Mouse (Mus musculus) hindbrain, embryonic 13.5 days (tissue): ENCODE measurements around the gene C2. TPM values are rescaled to one million over a fixed set of nuclear protein-coding genes. Genes with fewer than 3 reads are reported as not detected.
"Not testable (repeated sequence)": the region's sequence is repeated elsewhere in the genome, so short reads cannot be mapped to it uniquely, and the experiment has no call there.

ENCODE experiments used
- ATAC-seq: fragments of 200-750 bp; cut with Nextera tagmentation; 2 replicates; pipeline ENCODE4 v1.8.0; 2017; ENCODE audit warnings: moderate TSS enrichment; ENCODE audit not compliant: low FRiP score
- H3K27ac ChIP-seq: fragments of 300-500 bp; sonication (generic); 2 replicates; pipeline ENCODE4 v1.5.1; 2015; ENCODE audit warnings: inconsistent platforms, mild to moderate bottlenecking, moderate library complexity
- H3K27me3 ChIP-seq: fragments of 300-500 bp; sonication (generic); 2 replicates; pipeline ENCODE4 v1.6.1; 2015; ENCODE audit warnings: mild to moderate bottlenecking, inconsistent platforms
- H3K36me3 ChIP-seq: fragments of 300-500 bp; sonication (generic); 2 replicates; pipeline ENCODE4 v1.6.1; 2015; ENCODE audit warnings: mild to moderate bottlenecking, inconsistent platforms
- H3K4me1 ChIP-seq: fragments of 300-500 bp; sonication (generic); replicated peaks from 2 replicates; pipeline ENCODE4 v1.6.1; 2015; ENCODE audit warnings: inconsistent platforms
- H3K4me2 ChIP-seq: fragments of 300-500 bp; sonication (generic); 2 replicates; pipeline ENCODE4 v1.6.1; 2015; ENCODE audit warnings: inconsistent platforms, mild to moderate bottlenecking, moderate library complexity
- H3K4me3 ChIP-seq: fragments of 300-500 bp; sonication (generic); 2 replicates; pipeline ENCODE4 v1.5.1; 2015; ENCODE audit warnings: mild to moderate bottlenecking, inconsistent platforms
- H3K9ac ChIP-seq: fragments of 300-500 bp; sonication (generic); 2 replicates; pipeline ENCODE4 v1.6.1; 2015; ENCODE audit warnings: mild to moderate bottlenecking, inconsistent platforms
- H3K9me3 ChIP-seq: fragments of 300-500 bp; sonication (generic); 2 replicates; pipeline ENCODE4 v1.6.1; 2016; ENCODE audit warnings: inconsistent platforms
- WGBS: fragments of 180-500 bp; shearing (Covaris S2); methylation state at CpG from one replicate; pipeline ENCODE4 v1.1.7; 2015; 5-methylcytosine and 5-hydroxymethylcytosine counted together
- microRNA-seq: library from miRNA; unstranded; fragments of <30 nt; microRNA quantifications from one replicate; pipeline ENCODE4, GENCODE M21; 2016
- polyA plus RNA-seq: library from polyadenylated mRNA; unstranded; fragments of >200 nt; fragmentation: Nextera tagmentation; extraction: Ambion mirVana; gene quantifications from 2 replicates; pipeline ENCODE4 v1.2.1, GENCODE M21; 2015

The C2 gene
- polyA plus RNA-seq, 1 experiment from 2014 or later: 2.3 TPM

DNA sequence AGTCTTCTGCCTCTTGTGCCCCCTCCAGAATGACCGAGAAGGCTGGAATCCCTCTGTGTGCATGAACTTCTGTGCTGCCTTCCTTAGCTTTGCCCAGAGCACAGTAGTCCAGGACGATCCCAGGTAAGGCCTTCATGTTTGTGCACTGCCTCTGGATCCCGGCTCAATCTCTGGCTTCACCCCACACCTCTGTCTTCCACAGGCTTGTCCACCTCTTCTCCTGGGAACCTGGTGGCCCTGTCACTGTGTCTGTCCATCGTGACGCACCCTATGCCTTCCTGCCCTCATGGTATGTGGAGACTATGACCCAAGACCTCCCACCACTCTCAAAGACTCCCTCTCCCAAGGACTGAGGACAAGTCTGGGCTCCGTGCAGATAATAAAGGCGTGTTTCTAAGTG, 59.3 kb downstream of the C2 start:
- Histone ChIP-seq H3K9ac (peak overlapping the region; percentile 4; the same call in 1 of the 2 replicates), H3K27ac (no peak overlapping the region), H3K27me3 (no peaks in the 10 kb centered on the region), H3K36me3 (peaks cover 56% of the 10 kb centered on the region), H3K4me3 (no peak overlapping the region), H3K4me1 (peaks cover 35% of the 10 kb centered on the region), H3K4me2 (no peak overlapping the region), H3K9me3 (no peaks in the 10 kb centered on the region)
- no peak for ATAC-seq
- 94% methylated on average over 7 of the region's 7 CpGs for WGBS

GRCm38 (mm10) chr17:34837464-34838324, 60.4 kb downstream of the C2 start:
- Histone ChIP-seq H3K4me3 (peak overlapping the region; percentile 68), H3K27me3 (no peaks in the 10 kb centered on the region), H3K9ac (peak overlapping the region; percentile 86), H3K36me3 (peaks cover 55% of the 10 kb centered on the region), H3K27ac (peak overlapping the region; percentile 87), H3K9me3 (no peaks in the 10 kb centered on the region), H3K4me1 (peaks cover 35% of the 10 kb centered on the region), H3K4me2 (peak overlapping the region; percentile 93)
- WGBS: 42% methylated on average over 43 of the region's 43 CpGs
- ATAC-seq: peak; percentile 37

DNA sequence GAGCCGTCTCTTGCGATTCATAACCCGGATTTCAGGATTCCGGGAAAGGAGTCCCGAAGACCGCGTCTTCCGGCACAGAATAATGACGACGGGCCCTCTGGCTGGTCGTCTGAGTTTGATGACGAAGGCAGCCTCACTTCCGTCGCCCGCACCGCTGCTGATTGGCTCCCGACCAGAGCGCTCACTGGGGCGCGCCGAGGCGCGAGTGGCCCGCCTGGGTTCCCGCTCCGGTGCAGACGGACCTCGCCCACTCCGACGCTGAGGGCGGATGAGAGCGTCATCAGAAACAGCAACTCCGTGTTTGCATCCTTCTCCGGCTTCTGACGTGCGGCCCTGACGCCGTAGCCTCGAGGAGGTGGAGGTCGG, 61.2 kb downstream of the C2 start, which contains the start of the genes Stk19 and Dxo:
TSS of gene Stk19 (minus strand) at position 90 of the 366 bp plus-strand sequence.
TSS of gene Dxo (plus strand) at position 164 of the 366 bp plus-strand sequence.
- H3K9me3 ChIP-seq: no peaks in the 10 kb centered on the region
- peak within 1 kb of the TSS; percentile 99 for H3K4me2 ChIP-seq
- H3K27me3 ChIP-seq: no peaks in the 10 kb centered on the region
- peak within 1 kb of the TSS; percentile 86 for H3K9ac ChIP-seq
- H3K27ac ChIP-seq: peak within 1 kb of the TSS; percentile 87
- peak within 1 kb of the TSS; percentile 68 for H3K4me3 ChIP-seq
- H3K36me3 ChIP-seq: peaks cover 54% of the 10 kb centered on the region
- under 1% methylated on average over 40 of the region's 40 CpGs for WGBS
- ATAC-seq: peak; percentile 90
- peaks cover 35% of the 10 kb centered on the region for H3K4me1 ChIP-seq

- peaks cover 35% of the 10 kb centered on the region for H3K4me1 ChIP-seq
- peak overlapping the region; percentile 68 for H3K4me3 ChIP-seq
- WGBS: 3% methylated on average over 48 of the region's 48 CpGs
- peak overlapping the region; percentile 86 for H3K9ac ChIP-seq
- H3K27me3 ChIP-seq: no peaks in the 10 kb centered on the region
- H3K36me3 ChIP-seq: peaks cover 52% of the 10 kb centered on the region
- H3K27ac ChIP-seq: peak overlapping the region; percentile 87
- no peaks in the 10 kb centered on the region for H3K9me3 ChIP-seq
- H3K4me2 ChIP-seq: peak overlapping the region; percentile 99
- ATAC-seq: peak; percentile 86
Measured at GRCm38 (mm10) chr17:34836155-34836855, 61.8 kb downstream of the C2 start.

DNA sequence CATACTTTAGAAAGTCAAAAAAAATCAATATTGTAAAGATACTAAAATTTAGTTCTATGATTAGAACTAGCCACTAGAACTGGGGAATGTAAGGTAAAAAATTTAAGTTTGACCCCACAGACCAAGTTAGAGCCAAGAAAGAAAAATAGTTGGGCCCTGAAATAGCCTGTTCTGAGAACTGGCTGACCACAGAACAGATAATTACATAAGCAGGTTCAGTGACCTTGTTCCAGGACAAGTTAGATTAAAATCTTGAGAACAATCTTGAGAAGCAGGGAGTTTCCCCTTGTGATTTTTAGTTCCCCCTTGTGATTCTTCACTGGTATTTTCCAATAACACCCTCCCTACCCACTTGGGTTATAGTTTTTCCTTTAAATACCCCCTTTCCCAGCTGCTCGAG, 67.3 kb downstream of the C2 start:
- H3K4me3 ChIP-seq, H3K4me2 ChIP-seq, H3K9me3 ChIP-seq, H3K4me1 ChIP-seq, ATAC-seq, H3K27me3 ChIP-seq, H3K27ac ChIP-seq, H3K9ac ChIP-seq: not testable (repeated sequence)
- H3K36me3 ChIP-seq: peaks cover 74% of the 10 kb centered on the region
- 100% methylated on average over 1 of the region's 1 CpGs for WGBS

DNA sequence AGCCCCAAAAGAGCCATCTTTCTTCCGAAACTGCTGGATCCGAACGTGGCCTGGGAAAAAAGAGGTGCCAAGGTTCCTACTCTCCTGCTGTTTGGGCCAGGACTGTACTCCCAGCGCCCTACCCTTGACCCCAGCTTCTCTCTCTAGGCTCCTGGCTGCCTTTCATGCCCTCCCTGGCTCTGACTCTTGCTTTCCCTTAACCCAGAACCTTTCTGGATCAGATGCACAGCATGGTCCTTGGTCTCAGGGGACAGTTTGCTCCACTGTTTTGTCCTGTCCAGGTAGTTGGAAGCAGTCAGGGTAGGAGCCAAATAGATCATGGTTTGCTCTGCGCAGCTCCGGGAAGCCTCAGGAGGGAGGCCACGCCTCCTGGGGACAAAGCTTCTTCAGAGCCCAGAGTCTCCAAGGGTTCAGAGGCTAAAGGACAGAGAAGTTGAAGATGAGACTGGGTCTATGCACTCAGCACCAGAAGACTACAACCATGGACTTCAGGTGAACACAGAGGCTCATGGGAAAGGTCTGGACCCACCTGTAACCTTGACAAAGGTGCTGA, 83.2 kb downstream of the C2 start:
- H3K27ac ChIP-seq: no peak overlapping the region
- no peaks in the 10 kb centered on the region for H3K27me3 ChIP-seq
- H3K9me3 ChIP-seq: no peaks in the 10 kb centered on the region
- no peaks in the 10 kb centered on the region for H3K4me1 ChIP-seq
- H3K9ac ChIP-seq: no peak overlapping the region
- H3K4me2 ChIP-seq: no peak overlapping the region
- no peaks in the 10 kb centered on the region for H3K36me3 ChIP-seq
- ATAC-seq: no peak
- no peak overlapping the region for H3K4me3 ChIP-seq
- WGBS: 80% methylated on average over 7 of the region's 7 CpGs

DNA sequence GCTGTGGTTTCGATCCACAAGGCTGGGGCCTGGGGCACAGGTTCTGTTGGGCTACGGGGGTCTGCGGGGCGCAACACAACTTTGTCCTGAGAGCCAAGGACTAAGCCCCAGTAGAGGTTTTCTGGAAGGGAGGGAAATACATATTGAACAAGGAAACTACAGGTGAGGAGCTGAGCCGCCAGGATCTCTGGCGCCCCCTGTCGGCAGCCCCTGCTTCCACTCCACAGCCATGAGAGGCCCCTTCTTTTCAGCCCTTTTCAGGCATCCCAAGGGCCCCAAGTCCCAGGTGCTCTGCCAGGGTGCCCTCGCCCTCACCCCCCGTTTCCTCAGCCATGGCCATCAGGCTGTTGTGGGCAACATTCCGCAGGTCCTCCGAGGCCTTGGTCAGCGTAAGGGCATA, 84.3 kb downstream of the C2 start:
- H3K4me3 ChIP-seq, H3K4me2 ChIP-seq, H3K27me3 ChIP-seq, H3K27ac ChIP-seq, H3K9me3 ChIP-seq, ATAC-seq, H3K4me1 ChIP-seq, H3K36me3 ChIP-seq, H3K9ac ChIP-seq: not testable (repeated sequence)
- whole genome bisulfite sequencing: 55% methylated on average over 12 of the region's 12 CpGs

Small RNAs within 50 kb of the gene (microRNA-seq; reads per million reads assigned to microRNA genes)
- gene Mir6970 (not detected), gene Mir6971 (3.3 reads per million, percentile 8 among the genes with 10 or more reads in this experiment), gene Mir6972 (not detected)

Other genes with a start within 250 kb of the C2 start
- gene Tnxb, start 227.7 kb downstream of the C2 start, polyA plus RNA-seq: 0.09 TPM in 2 replicates
- gene C4b, start 154.4 kb downstream of the C2 start, polyA plus RNA-seq: 0.09 TPM in 1 of 2 replicates, not detected in the other
- gene Cyp21a1, start 93.7 kb downstream of the C2 start, polyA plus RNA-seq: not detected in 2 replicates
- gene Stk19, start 61.3 kb downstream of the C2 start, polyA plus RNA-seq: 36.5 and 40.5 TPM in 2 replicates
- gene Dxo, start 61.2 kb downstream of the C2 start, polyA plus RNA-seq: 68.9 and 69.6 TPM in 2 replicates
- 54.1 and 60.4 TPM in 2 replicates for gene Skiv2l, start 48.1 kb downstream of the C2 start, polyA plus RNA-seq
- 82.7 and 88.9 TPM in 2 replicates for gene Nelfe, start 47.9 kb downstream of the C2 start, polyA plus RNA-seq
- gene Cfb, start 35.7 kb downstream of the C2 start, polyA plus RNA-seq: 1.9 TPM in 2 replicates
- 13.5 and 13.9 TPM in 2 replicates for gene Zbtb12, start 18.8 kb downstream of the C2 start, polyA plus RNA-seq
- gene Gm20547, start 16.2 kb downstream of the C2 start, polyA plus RNA-seq: 0.10 TPM in 1 of 2 replicates, not detected in the other
- gene Ehmt2, start 204 bp upstream of the C2 start, polyA plus RNA-seq: 90.1 and 98.0 TPM in 2 replicates
- gene Slc44a4, start 16.2 kb upstream of the C2 start, polyA plus RNA-seq: 0.17 TPM in 1 of 2 replicates, not detected in the other
- 30.6 and 31.5 TPM in 2 replicates for gene Neu1, start 33.0 kb upstream of the C2 start, polyA plus RNA-seq
- gene Hspa1b, start 61.0 kb upstream of the C2 start, polyA plus RNA-seq: 0.26 and 0.32 TPM in 2 replicates
- gene Gm20481, start 71.6 kb upstream of the C2 start, polyA plus RNA-seq: not detected in 2 replicates
- gene Hspa1a, start 73.9 kb upstream of the C2 start, polyA plus RNA-seq: 4.0 and 4.6 TPM in 2 replicates
- gene Hspa1l, start 74.4 kb upstream of the C2 start, polyA plus RNA-seq: 0.85 and 1.1 TPM in 2 replicates
- 112 and 117 TPM in 2 replicates for gene Lsm2, start 83.6 kb upstream of the C2 start, polyA plus RNA-seq
- gene Vars, start 102.7 kb upstream of the C2 start, polyA plus RNA-seq: 57.3 TPM in 2 replicates
- 0.16 and 0.18 TPM in 2 replicates for gene Vwa7, start 118.3 kb upstream of the C2 start, polyA plus RNA-seq
- 2.5 and 2.9 TPM in 2 replicates for gene Sapcd1, start 129.8 kb upstream of the C2 start, polyA plus RNA-seq
- gene Msh5, start 148.5 kb upstream of the C2 start, polyA plus RNA-seq: 2.7 and 3.5 TPM in 2 replicates
- 100 and 102 TPM in 2 replicates for gene Clic1, start 151.7 kb upstream of the C2 start, polyA plus RNA-seq
- gene Ddah2, start 160.8 kb upstream of the C2 start, polyA plus RNA-seq: 420 and 426 TPM in 2 replicates
- not detected in 2 replicates for gene Ly6g6c, start 167.1 kb upstream of the C2 start, polyA plus RNA-seq
- gene Mpig6b, start 167.9 kb upstream of the C2 start, polyA plus RNA-seq: 0.25 and 0.31 TPM in 2 replicates
- 0.45 TPM in 1 of 2 replicates, not detected in the other for gene Ly6g6e, start 178.6 kb upstream of the C2 start, polyA plus RNA-seq
- gene Ly6g6d, start 179.8 kb upstream of the C2 start, polyA plus RNA-seq: 0.61 and 1.1 TPM in 2 replicates
- gene Ly6g6f, start 187.3 kb upstream of the C2 start, polyA plus RNA-seq: 0.19 and 0.28 TPM in 2 replicates
- 86.9 and 93.8 TPM in 2 replicates for gene Abhd16a, start 191.0 kb upstream of the C2 start, polyA plus RNA-seq
- gene Ly6g5c, start 210.0 kb upstream of the C2 start, polyA plus RNA-seq: 0.36 TPM in 1 of 2 replicates, not detected in the other
- gene Ly6g5b, start 217.2 kb upstream of the C2 start, polyA plus RNA-seq: 1.1 and 1.9 TPM in 2 replicates
- gene Gpank1, start 223.2 kb upstream of the C2 start, polyA plus RNA-seq: 21.6 and 24.4 TPM in 2 replicates
- gene Csnk2b, start 223.8 kb upstream of the C2 start, polyA plus RNA-seq: 317 and 322 TPM in 2 replicates
- gene D17H6S53E, start 228.1 kb upstream of the C2 start, polyA plus RNA-seq: 10.2 and 11.2 TPM in 2 replicates
- 0.34 and 0.84 TPM in 2 replicates for gene Apom, start 233.8 kb upstream of the C2 start, polyA plus RNA-seq
- gene Bag6, start 236.9 kb upstream of the C2 start, polyA plus RNA-seq: 76.5 and 81.9 TPM in 2 replicates